Mouse (Mus musculus): ENCODE data around the gene Olfr824. TPM values are rescaled to one million over a fixed set of nuclear protein-coding genes. Genes with fewer than 3 reads are reported as not detected.

The Olfr824 gene
- 0.57 TPM for polyA plus RNA-seq (2014; fragmentation: Illumina TruSeq; extraction: RNeasy Lipid Tissue Mini Kit (QIAGEN cat#74804))

DNA sequence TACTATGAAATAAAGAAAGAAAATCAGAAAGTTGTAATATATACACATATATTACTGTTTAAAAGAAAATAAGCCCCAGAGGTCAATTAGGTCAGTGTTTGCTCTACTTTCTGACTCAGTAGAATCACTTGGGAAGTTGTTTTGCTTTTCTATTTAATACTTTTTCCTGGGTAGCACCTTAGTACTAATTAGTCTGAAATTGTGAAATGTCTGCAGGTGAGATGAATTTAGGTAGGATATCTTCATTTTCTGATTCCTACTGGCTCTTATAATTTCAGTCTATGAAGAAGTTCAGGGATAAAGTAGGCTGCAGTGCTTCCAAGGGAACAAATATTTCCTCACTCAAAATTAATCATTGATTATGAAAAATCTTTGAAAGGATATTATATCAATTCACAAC, at the start of gene Olfr824:
Olfr824 (minus strand) TSS at position 101 of the 400 bp plus-strand sequence.

DNA sequence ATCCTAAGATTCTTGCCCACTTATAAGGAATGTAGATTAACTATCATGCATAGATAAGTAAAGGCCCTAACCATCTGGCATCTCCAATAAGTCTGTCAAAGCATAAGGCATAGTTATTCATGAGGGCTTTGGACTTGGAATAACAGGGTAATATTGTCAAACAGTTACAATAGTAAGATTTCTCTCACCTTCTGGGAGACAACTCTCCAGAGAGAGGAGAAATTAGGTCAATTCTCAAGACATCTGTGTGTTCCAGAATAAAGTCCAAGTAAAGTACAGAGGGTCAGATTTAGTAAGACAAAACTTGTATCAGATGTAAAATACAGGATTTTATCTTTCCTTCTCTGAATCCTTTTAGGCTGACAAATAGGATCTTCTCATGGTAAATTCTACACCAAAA, 36.9 kb upstream of the Olfr824 start, which contains the start of gene Olfr825:
Olfr825 (minus strand) TSS at position 101 of the 400 bp plus-strand sequence.

DNA sequence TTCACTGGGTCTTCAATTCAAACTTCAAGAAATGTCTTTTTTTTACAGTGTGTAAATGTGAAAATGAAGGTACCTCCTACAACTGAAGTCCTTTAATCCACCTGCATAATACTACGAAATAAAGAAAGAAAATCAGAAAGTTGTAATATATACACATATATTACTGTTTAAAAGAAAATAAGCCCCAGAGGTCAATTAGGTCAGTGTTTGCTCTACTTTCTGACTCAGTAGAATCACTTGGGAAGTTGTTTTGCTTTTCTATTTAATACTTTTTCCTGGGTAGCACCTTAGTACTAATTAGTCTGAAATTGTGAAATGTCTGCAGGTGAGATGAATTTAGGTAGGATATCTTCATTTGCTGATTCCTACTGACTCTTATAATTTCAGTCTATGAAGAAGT, 14.5 kb downstream of the Olfr824 start, which contains the start of gene Olfr823:
Olfr823 (minus strand) TSS at position 101 of the 400 bp plus-strand sequence.

Other genes with a start within 250 kb of the Olfr824 start
- gene Olfr815, start 224.1 kb downstream of the Olfr824 start, polyA plus RNA-seq (2014; fragmentation: Illumina TruSeq; extraction: RNeasy Lipid Tissue Mini Kit (QIAGEN cat#74804)) = not detected
- gene Olfr816, start 214.4 kb downstream of the Olfr824 start, polyA plus RNA-seq (2014; fragmentation: Illumina TruSeq; extraction: RNeasy Lipid Tissue Mini Kit (QIAGEN cat#74804)) = not detected
- gene Olfr818, start 180.9 kb downstream of the Olfr824 start, polyA plus RNA-seq (2014; fragmentation: Illumina TruSeq; extraction: RNeasy Lipid Tissue Mini Kit (QIAGEN cat#74804)) = not detected
- gene Olfr819, start 162.7 kb downstream of the Olfr824 start, polyA plus RNA-seq (2014; fragmentation: Illumina TruSeq; extraction: RNeasy Lipid Tissue Mini Kit (QIAGEN cat#74804)) = 0.29 TPM
- not detected for gene Olfr247, start 153.9 kb downstream of the Olfr824 start, polyA plus RNA-seq (2014; fragmentation: Illumina TruSeq; extraction: RNeasy Lipid Tissue Mini Kit (QIAGEN cat#74804))
- gene Gm10310, start 144.9 kb downstream of the Olfr824 start, polyA plus RNA-seq (2014; fragmentation: Illumina TruSeq; extraction: RNeasy Lipid Tissue Mini Kit (QIAGEN cat#74804)) = not detected
- gene Olfr820, start 117.4 kb downstream of the Olfr824 start, polyA plus RNA-seq (2014; fragmentation: Illumina TruSeq; extraction: RNeasy Lipid Tissue Mini Kit (QIAGEN cat#74804)) = not detected
- gene Olfr821, start 99.7 kb downstream of the Olfr824 start, polyA plus RNA-seq (2014; fragmentation: Illumina TruSeq; extraction: RNeasy Lipid Tissue Mini Kit (QIAGEN cat#74804)) = not detected
- not detected for gene Olfr822, start 58.8 kb downstream of the Olfr824 start, polyA plus RNA-seq (2014; fragmentation: Illumina TruSeq; extraction: RNeasy Lipid Tissue Mini Kit (QIAGEN cat#74804))
- gene Olfr823, start 14.6 kb downstream of the Olfr824 start, polyA plus RNA-seq (2014; fragmentation: Illumina TruSeq; extraction: RNeasy Lipid Tissue Mini Kit (QIAGEN cat#74804)) = 0.57 TPM
- gene Olfr825, start 36.8 kb upstream of the Olfr824 start, polyA plus RNA-seq (2014; fragmentation: Illumina TruSeq; extraction: RNeasy Lipid Tissue Mini Kit (QIAGEN cat#74804)) = not detected
- gene Olfr826, start 54.2 kb upstream of the Olfr824 start, polyA plus RNA-seq (2014; fragmentation: Illumina TruSeq; extraction: RNeasy Lipid Tissue Mini Kit (QIAGEN cat#74804)) = not detected
- gene Olfr827, start 84.4 kb upstream of the Olfr824 start, polyA plus RNA-seq (2014; fragmentation: Illumina TruSeq; extraction: RNeasy Lipid Tissue Mini Kit (QIAGEN cat#74804)) = not detected
- gene Neurod4, start 150.2 kb upstream of the Olfr824 start, polyA plus RNA-seq (2014; fragmentation: Illumina TruSeq; extraction: RNeasy Lipid Tissue Mini Kit (QIAGEN cat#74804)) = not detected
- 0.63 TPM for gene Tespa1, start 192.9 kb upstream of the Olfr824 start, polyA plus RNA-seq (2014; fragmentation: Illumina TruSeq; extraction: RNeasy Lipid Tissue Mini Kit (QIAGEN cat#74804))

Data from ovary, adult 10 weeks (tissue).